Mouse (Mus musculus) cortical plate, adult 2 months (tissue): ENCODE results near the gene Trim80. TPM values are rescaled to one million over a fixed set of nuclear protein-coding genes. Genes with fewer than 3 reads are reported as not detected.

Source experiments
- H3K27ac ChIP-seq: fragments of 200-500 bp; 2 replicates; pipeline ENCODE4 v1.5.1; 2012; ENCODE audit warnings: low read length, control low read depth, inconsistent platforms; ENCODE audit not compliant: insufficient read depth
- H3K4me1 ChIP-seq: fragments of 200-500 bp; 2 replicates; pipeline ENCODE4 v1.6.1; 2011; ENCODE audit warnings: low read length; ENCODE audit not compliant: control insufficient read depth, insufficient read depth
- H3K4me3 ChIP-seq: fragments of 200-500 bp; 2 replicates; pipeline ENCODE4 v1.5.1; 2011; ENCODE audit warnings: mild to moderate bottlenecking, low read length, control low read depth; ENCODE audit not compliant: insufficient read depth
- CTCF ChIP-seq: fragments of 200-500 bp; IDR thresholded peaks from 2 replicates; pipeline ENCODE4 v1.5.1; 2011; ENCODE audit warnings: mild to moderate bottlenecking, control low read depth, low read length; ENCODE audit not compliant: insufficient read depth; ENCODE audit errors: extremely low read depth
- POLR2A ChIP-seq: fragments of 200-500 bp; IDR thresholded peaks from 2 replicates; pipeline ENCODE4 v1.6.1; 2011; ENCODE audit warnings: mild to moderate bottlenecking, low read length, control low read depth; ENCODE audit not compliant: insufficient read depth; ENCODE audit errors: extremely low read depth
- polyA plus RNA-seq: library from polyadenylated mRNA; depleted of rRNA; stranded (reverse); fragments of >200 nt; gene quantifications from 2 replicates; pipeline ENCODE4 v1.2.3, GENCODE M21; 2012; rRNA removed

Trim80 gene
- polyA plus RNA-seq: not detected in 2 replicates

DNA sequence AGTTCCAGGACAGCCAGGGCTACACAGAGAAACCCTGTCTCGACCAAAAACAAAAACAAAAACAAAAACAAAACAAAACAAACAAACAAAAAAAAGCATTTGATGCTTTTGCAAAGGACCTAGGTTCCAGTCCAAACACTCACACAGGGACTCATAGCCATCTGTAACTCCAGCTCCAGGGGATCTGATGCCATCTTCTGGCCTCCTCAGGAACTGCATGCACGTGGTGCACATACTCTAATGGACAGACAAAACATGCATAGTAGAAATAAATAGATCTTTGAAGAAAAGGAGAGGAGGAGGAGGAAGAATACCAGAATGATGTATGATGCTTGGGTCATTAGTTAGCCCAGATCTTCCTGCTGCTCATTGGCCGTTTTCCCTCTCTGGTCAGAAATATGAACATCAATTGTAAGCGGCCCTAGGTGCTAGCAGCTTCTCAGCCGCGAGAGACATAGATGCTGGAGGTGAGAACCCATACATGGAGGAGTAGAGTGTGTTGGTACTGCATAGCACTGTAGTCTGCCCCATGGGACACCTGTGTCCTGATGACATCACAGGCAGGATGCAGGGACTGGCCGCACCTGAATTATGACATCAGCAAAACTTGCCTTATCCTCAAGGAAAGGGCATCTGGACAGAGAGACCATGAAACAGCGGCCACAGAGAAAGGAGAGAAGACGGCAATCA, at the start of gene Trim80:
Gene Trim80, plus strand, starts transcription at position 640 of the 690 bp plus-strand sequence.
- Histone ChIP-seq H3K4me3 (no peak within 1 kb of the TSS), H3K4me1 (no peaks in the 10 kb centered on the region; the same call in 1 of the 2 replicates), H3K27ac (no peak within 1 kb of the TSS)
- TF ChIP-seq CTCF (no peak), POLR2A (no peak)

DNA sequence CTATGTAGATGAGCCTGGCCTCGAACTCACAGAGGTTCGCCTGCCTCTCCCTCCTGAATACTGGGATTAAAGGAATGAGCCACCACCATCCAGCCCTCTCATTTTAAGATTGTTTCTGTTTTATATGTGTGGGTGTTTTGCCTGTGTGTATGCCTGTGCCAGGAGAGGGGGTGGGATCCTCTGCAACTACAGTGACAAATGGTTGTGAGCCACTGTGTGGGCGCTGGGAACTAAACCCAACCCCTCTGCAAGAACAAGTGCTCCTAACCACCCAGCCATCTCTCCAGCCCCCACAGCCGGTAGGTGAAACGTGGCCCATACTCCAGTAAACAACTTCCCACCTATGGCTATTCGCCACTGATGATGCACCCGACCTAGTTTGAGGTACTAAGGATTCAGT, 49.0 kb upstream of the Trim80 start:
- TF ChIP-seq POLR2A (no peak), CTCF (no peak)
- Histone ChIP-seq H3K4me3 (no peak overlapping the region), H3K4me1 (no peaks in the 10 kb centered on the region), H3K27ac (no peak overlapping the region)

DNA sequence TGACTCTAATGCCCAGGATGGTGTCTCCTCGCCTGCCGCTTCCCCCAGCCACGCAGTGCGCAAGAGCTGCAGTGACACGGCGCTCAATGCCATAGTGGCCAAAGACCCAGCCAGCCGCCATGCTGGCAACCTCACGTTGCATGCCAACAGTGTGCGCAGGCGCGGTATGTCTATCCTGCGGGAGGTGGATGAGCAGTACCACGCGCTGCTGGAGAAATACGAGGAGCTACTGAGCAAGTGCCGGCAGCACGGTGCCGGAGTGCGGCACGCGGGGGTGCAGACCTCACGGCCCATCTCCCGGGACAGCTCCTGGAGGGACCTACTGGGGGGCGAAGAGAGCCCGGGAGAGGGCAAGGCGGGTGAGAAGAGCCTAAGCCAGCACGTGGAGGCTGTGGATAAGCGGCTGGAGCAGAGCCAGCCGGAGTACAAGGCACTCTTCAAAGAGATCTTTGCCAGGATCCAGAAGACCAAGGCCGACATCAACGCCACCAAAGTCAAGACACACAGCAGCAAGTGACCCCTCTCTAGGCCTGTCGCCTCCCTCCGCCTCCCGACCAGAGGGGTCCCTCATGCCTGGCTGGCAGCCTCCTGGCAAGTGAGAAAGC, 46.5 kb upstream of the Trim80 start:
- H3K4me3 ChIP-seq: no peak overlapping the region
- no peak for TF ChIP-seq POLR2A
- no peak for TF ChIP-seq CTCF
- H3K27ac ChIP-seq: no peak overlapping the region
- no peaks in the 10 kb centered on the region for H3K4me1 ChIP-seq

GRCm38 (mm10) chr11:115398085-115398484, 42.3 kb upstream of the Trim80 start:
- TF ChIP-seq POLR2A: no peak
- Histone ChIP-seq H3K4me3 (no peak overlapping the region), H3K4me1 (no peaks in the 10 kb centered on the region)

DNA sequence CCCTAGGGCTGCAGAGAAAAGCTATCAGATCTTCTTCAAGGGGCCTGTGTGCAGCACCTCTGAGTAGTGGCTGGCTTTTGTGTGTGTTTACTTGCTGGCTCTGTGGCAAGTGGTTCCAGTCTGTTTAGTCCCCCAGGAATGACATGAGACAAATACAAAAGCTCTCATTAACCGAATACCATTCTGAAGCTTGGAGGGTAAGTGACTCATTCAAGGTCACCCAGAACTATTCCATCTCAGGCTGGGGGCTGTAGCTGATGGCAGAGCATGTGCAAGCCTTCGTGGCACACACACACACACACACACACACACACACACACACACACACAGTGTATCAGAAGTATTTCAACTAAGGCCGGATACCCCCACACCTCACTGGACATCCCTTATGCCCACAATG, 40.2 kb upstream of the Trim80 start:
- no peak for TF ChIP-seq POLR2A
- no peak for TF ChIP-seq CTCF

More at GRCm38 (mm10) chr11:115398085-115398484, 42.3 kb upstream of the Trim80 start:
- no peak overlapping the region for H3K27ac ChIP-seq

DNA sequence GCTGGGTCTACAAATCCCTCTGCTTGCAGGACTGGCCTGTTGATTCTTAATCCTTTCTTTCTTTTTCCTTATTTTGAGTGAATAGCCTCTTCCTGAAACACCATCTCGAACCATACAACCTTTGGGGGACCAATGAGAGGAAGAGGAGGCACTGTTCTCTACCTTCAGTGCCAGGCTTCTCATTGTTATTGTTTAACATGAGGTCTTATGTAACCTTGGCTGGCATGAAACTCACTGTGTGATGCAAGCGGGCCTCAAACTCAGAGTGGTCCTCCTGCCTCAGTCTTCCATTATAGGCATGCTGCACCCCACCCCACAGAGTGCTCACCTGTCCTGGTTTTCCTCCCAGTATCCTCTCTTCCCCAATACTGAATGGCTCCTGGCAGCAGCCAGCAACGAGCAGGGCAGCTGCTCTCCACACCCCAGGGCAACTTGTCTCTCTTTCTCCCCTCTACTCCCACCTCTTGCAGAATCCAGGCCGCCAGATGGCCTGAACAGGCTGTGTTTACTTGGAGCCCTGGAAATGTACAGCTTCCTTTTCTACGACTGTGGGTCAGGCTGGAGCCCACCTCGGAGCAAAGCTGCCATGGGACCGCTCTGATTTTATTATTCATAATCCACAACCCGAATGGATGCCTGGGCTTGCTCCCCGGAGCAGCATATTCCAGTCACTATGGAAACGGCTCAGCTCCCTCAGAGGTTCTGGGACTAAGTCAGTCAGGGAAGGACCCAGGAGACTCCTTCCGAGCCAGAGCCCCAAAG, 39.5 kb upstream of the Trim80 start:
- Histone ChIP-seq H3K4me1 (peaks cover 2% of the 10 kb centered on the region; the same call in 1 of the 2 replicates), H3K27ac (peak overlapping the region; percentile 68), H3K4me3 (peak overlapping the region; percentile 23)
- TF ChIP-seq CTCF (no peak), POLR2A (no peak)

More for the DNA sequence above, 40.2 kb upstream of the Trim80 start:
- peak overlapping the region; percentile 47; the same call in 1 of the 2 replicates for H3K27ac ChIP-seq
- H3K4me1 ChIP-seq: peaks cover under 1% of the 10 kb centered on the region; the same call in 1 of the 2 replicates
- peak overlapping the region; percentile 23 for H3K4me3 ChIP-seq

GRCm38 (mm10) chr11:115403338-115404124, 36.8 kb upstream of the Trim80 start, which contains the start of gene Mrpl58:
TSS of gene Mrpl58 (plus strand) at chr11:115403752.
- H3K4me1 ChIP-seq: peaks cover 2% of the 10 kb centered on the region; the same call in 1 of the 2 replicates
- H3K4me3 ChIP-seq: peak within 1 kb of the TSS; percentile 66
- TF ChIP-seq CTCF (no peak), POLR2A (peak; percentile 49; the same call in 1 of the 2 replicates)
- peak within 1 kb of the TSS; percentile 95 for H3K27ac ChIP-seq

DNA sequence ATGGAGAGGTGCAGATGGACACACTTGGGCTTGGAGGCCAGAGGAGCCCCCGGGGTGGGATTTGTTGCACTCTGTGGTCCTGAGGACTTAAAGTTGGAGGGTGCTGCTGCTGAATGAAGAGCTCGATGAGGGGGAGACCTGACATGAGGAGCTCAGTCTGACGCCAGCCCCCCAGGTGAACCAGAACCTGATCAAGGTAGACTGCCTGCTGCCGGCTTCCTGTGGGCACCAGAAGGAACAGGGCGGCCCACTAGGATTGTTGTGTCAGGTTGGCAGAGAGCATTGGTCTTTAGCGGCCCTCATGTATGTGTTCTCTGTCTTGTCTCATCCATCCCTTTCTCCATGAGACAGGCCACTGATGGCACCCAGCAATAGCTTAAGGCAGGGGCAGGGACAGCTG, 34.6 kb upstream of the Trim80 start:
- Histone ChIP-seq H3K4me3 (no peak overlapping the region), H3K4me1 (peaks cover 2% of the 10 kb centered on the region; the same call in 1 of the 2 replicates), H3K27ac (no peak overlapping the region)
- TF ChIP-seq CTCF (no peak), POLR2A (no peak)
